Mouse (Mus musculus) erythroblast, embryonic 14.5 days (primary cell): Measurements from ENCODE around the gene Prl2c2.
"Not testable (repeated sequence)": the region's sequence is repeated elsewhere in the genome, so short reads cannot be mapped to it uniquely, and the experiment has no call there.

ENCODE experiments used
- GATA1 ChIP-seq: IDR thresholded peaks from 2 replicates; pipeline ENCODE4 v1.6.1; 2012; ENCODE audit warnings: low read length, inconsistent platforms, mixed read lengths
- TAL1 ChIP-seq: IDR thresholded peaks from 3 replicates; pipeline ENCODE4 v1.6.1; 2012; ENCODE audit warnings: low read length, inconsistent platforms, mixed read lengths

DNA sequence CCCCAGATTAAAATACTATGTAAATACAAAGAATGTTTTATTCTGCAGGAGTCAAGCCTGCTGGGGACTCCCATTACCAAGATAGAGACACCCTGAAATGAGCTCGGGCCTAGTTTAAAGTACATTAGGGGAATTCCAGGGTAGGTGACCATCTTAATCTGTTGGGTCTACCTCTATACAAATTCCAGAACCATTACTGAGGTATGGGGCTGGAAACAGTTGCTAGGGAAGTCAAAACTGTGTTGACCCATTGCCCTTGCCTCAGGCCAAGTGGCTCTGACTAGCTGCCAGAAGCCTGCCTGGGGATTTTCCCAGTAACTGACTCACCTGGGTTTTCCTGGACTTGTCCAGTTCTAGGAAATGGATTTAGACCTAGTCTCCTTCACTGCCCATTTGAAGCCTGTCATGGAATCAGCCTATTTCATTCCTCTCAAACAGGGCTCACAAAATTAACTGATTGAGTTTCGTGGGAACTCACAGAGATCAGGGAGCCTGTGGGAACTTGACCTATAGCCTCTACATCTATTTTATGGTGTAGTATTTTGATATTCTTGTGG is 8.9 kb upstream of the Prl2c2 start:
- TF ChIP-seq TAL1, GATA1: not testable (repeated sequence)
